Mouse (Mus musculus) midbrain, embryonic 12.5 days (tissue): ENCODE data around the gene Swi5. TPM values are rescaled to one million over a fixed set of nuclear protein-coding genes. Genes with fewer than 3 reads are reported as not detected.

Experiments
- ATAC-seq: fragments of 200-750 bp; cut with Nextera tagmentation; 2 replicates; pipeline ENCODE4 v1.8.0; 2017; ENCODE audit warnings: low read depth, moderate TSS enrichment, moderate library complexity; ENCODE audit not compliant: low FRiP score
- H3K27ac ChIP-seq: fragments of 300-500 bp; sonication (generic); replicated peaks from 2 replicates; pipeline ENCODE4 v1.5.1; 2016; ENCODE audit warnings: mild to moderate bottlenecking
- H3K27me3 ChIP-seq: fragments of 300-500 bp; sonication (generic); 2 replicates; pipeline ENCODE4 v1.6.1; 2016; ENCODE audit warnings: mild to moderate bottlenecking
- H3K36me3 ChIP-seq: fragments of 300-500 bp; sonication (generic); 2 replicates; pipeline ENCODE4 v1.6.1; 2016
- H3K4me1 ChIP-seq: fragments of 300-500 bp; sonication (generic); 2 replicates; pipeline ENCODE4 v1.6.1; 2016
- H3K4me2 ChIP-seq: fragments of 300-500 bp; sonication (generic); replicated peaks from 2 replicates; pipeline ENCODE4 v1.6.1; 2016; ENCODE audit warnings: mild to moderate bottlenecking, moderate library complexity
- H3K4me3 ChIP-seq: fragments of 300-500 bp; sonication (generic); 2 replicates; pipeline ENCODE4 v1.5.1; 2016; ENCODE audit warnings: mild to moderate bottlenecking
- H3K9ac ChIP-seq: fragments of 300-500 bp; sonication (generic); replicated peaks from 2 replicates; pipeline ENCODE4 v1.6.1; 2016; ENCODE audit warnings: mild to moderate bottlenecking, moderate library complexity
- H3K9me3 ChIP-seq: fragments of 300-500 bp; sonication (generic); 2 replicates; pipeline ENCODE4 v1.6.1; 2016; ENCODE audit warnings: mild to moderate bottlenecking
- WGBS: fragments of 180-500 bp; shearing (Covaris S2); methylation state at CpG from one replicate; pipeline ENCODE4 v1.1.7; 2016; 5-methylcytosine and 5-hydroxymethylcytosine counted together
- polyA plus RNA-seq: library from polyadenylated mRNA; unstranded; fragments of >200 nt; fragmentation: Nextera tagmentation; extraction: Ambion mirVana; gene quantifications from 2 replicates; pipeline ENCODE4 v1.2.1, GENCODE M21; 2016

Gene Swi5
- polyA plus RNA-seq, 1 experiment from 2014 or later: 368 TPM

DNA sequence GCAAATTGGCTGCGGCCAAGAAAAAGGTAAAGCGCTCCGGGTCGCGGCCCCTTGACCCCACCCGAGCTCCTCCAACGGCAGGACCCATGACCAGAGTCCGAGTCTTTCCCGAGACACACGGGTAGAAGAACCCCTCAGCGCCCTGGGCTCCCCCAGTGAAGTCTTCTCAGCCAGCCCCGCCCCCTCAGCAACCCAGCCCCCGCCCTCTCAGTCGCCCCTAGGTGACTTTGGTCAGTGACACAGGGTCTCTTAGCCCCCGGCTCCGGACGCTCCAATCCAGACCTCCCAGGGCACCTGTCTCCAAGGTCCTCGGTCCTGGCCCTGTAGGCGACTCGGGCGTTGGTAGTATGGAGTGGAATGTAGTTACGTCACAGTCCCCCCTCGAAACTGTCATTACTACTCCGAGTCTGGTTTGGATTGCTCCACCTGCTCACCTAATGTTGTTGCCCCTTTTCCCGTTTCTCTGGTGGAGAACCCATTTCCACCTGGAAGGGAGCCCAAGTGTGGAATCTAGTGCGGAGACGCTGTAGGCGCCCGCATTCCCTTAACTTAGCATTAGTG, 576 bp upstream of the Swi5 start:
- WGBS: 3% methylated on average over 29 of the region's 29 CpGs
- Histone ChIP-seq H3K27ac (peak overlapping the region; percentile 54), H3K36me3 (peaks cover 36% of the 10 kb centered on the region), H3K9ac (peak overlapping the region; percentile 89), H3K4me2 (peak overlapping the region; percentile 90), H3K4me3 (peak overlapping the region; percentile 86), H3K27me3 (no peaks in the 10 kb centered on the region), H3K9me3 (no peaks in the 10 kb centered on the region), H3K4me1 (peaks cover 20% of the 10 kb centered on the region)
- ATAC-seq: peak; percentile 73

DNA sequence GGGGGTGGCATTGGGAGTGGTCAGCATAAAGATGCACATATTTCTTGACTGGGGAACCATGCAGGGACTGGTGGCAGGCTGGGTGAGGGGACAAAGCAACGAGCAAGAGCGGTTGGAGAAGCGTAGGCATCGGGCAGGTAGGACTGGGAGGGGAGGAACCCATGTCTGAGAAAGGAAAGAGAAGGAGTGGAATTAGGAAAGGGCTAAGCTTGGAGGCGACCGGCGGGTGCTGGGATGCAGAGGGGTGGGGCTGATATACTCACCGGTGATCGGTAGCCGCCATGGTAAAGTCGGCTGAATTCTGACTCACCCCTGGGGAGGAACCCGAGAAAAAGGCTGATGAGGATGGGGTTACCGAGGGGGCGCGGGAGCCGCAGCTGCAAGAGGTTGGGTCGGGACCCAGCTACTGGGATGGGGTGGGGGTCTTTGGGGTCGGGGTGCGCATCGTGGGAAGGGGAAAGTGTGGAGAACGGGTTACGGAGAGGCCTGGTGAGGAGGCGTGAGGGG, 488 bp downstream of the Swi5 start, which contains the start of gene Golga2:
Gene Golga2, plus strand, starts transcription at position 51 of the 507 bp plus-strand sequence.
- Histone ChIP-seq H3K27me3 (no peaks in the 10 kb centered on the region), H3K9ac (peak within 1 kb of the TSS; percentile 91), H3K36me3 (peaks cover 27% of the 10 kb centered on the region), H3K9me3 (no peaks in the 10 kb centered on the region), H3K27ac (peak within 1 kb of the TSS; percentile 75), H3K4me2 (peak within 1 kb of the TSS; percentile 98), H3K4me3 (peak within 1 kb of the TSS; percentile 86), H3K4me1 (peaks cover 20% of the 10 kb centered on the region)
- WGBS: 1% methylated on average over 23 of the region's 23 CpGs
- ATAC-seq: no peak

DNA sequence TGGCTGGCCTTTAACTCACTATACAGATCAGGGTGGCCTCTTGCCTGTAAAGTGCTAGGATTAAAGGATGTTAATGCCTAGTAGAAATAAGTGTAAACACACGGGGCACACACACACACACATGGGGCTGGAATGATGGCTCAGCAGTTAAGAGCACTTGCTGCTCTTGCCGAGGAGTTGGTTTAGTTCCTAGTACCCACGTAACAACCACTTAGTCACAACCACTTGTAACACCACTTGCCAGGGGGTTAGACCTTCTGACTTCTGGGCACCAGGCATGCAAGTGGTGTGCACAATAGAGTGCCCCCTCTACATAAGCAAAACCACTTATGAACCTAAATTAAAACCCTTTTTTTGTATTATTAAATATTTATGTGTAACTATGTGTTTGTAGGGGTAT, 3.9 kb downstream of the Swi5 start:
- H3K9ac ChIP-seq: no peak overlapping the region
- H3K27me3 ChIP-seq: no peaks in the 10 kb centered on the region
- no peak overlapping the region for H3K4me3 ChIP-seq
- H3K36me3 ChIP-seq: peaks cover 52% of the 10 kb centered on the region
- no peaks in the 10 kb centered on the region for H3K9me3 ChIP-seq
- ATAC-seq: no peak
- H3K4me1 ChIP-seq: peaks cover 15% of the 10 kb centered on the region
- 92% methylated on average over 3 of the region's 3 CpGs for WGBS
- H3K4me2 ChIP-seq: no peak overlapping the region
- H3K27ac ChIP-seq: no peak overlapping the region

DNA sequence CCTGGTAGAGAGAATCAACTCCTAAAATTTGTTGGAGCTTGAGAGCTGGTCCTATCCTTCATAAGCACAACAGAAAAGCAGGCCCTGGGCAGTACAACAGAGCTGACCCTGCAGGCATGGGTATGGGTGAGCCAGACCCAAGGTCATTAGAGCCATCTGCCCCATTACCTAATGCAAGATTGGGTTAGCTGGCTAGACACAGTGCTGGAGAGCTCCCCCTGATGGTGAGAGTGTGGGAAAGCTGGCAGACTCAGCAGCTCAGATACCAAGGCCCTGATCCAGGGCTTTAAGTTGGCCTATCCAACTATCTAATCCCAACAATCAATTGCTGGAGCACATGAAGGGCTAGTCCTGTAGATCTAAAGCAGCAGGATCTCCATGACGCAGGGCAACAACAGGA, 5.1 kb downstream of the Swi5 start:
- H3K9ac ChIP-seq: no peak overlapping the region
- H3K4me2 ChIP-seq: no peak overlapping the region
- WGBS: 82% methylated on average over 1 of the region's 1 CpGs
- no peak overlapping the region for H3K4me3 ChIP-seq
- no peaks in the 10 kb centered on the region for H3K27me3 ChIP-seq
- H3K27ac ChIP-seq: no peak overlapping the region
- ATAC-seq: no peak
- no peaks in the 10 kb centered on the region for H3K9me3 ChIP-seq
- H3K4me1 ChIP-seq: peaks cover 11% of the 10 kb centered on the region
- H3K36me3 ChIP-seq: peaks cover 65% of the 10 kb centered on the region

DNA sequence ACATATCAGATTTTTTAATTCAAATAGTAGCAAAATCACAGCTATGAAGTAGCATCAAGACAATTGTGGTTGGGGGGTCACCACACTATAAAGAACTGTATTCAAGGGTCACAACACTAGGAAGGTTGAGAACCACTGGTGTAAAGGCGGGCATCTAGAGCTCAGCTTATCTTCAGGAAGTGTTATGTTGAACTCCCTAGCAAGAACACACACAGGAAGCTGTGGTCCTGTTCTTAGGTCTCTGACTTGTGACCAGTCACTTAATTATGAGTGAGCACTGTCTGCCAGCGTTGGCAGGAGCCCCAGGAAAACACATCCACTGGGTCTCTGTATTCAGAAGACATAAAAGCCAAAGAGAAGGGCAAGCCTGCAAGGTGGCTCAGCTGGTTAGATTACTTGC, 5.6 kb downstream of the Swi5 start:
- no peak overlapping the region for H3K4me3 ChIP-seq
- 94% methylated on average over 2 of the region's 2 CpGs for WGBS
- H3K9ac ChIP-seq: no peak overlapping the region
- peaks cover 11% of the 10 kb centered on the region for H3K4me1 ChIP-seq
- H3K27me3 ChIP-seq: no peaks in the 10 kb centered on the region
- peaks cover 69% of the 10 kb centered on the region for H3K36me3 ChIP-seq
- no peak overlapping the region for H3K27ac ChIP-seq
- no peak for ATAC-seq
- H3K9me3 ChIP-seq: no peaks in the 10 kb centered on the region
- H3K4me2 ChIP-seq: no peak overlapping the region

DNA sequence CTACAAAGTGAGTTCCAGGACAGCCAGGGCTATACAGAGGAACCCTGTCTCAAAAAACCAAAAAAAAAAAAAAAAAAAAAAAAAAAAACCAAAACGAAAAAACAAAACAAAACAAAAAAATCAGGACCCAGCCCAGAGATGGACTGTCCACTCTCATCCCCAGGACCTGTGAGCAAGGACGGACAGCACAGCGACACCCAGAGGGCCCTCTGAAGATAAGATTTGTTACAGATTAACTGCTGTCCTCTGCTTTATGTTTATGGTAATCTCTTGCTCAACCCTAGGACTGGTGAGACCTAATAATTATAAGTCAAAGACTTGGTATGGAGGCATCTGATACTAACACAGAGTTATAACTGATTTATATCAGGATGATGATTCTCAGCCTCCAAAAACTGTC, 12.1 kb downstream of the Swi5 start:
- Histone ChIP-seq H3K36me3 (peaks cover 41% of the 10 kb centered on the region), H3K4me2 (no peak overlapping the region), H3K4me3 (no peak overlapping the region), H3K27ac (no peak overlapping the region), H3K9ac (no peak overlapping the region), H3K27me3 (no peaks in the 10 kb centered on the region), H3K4me1 (no peaks in the 10 kb centered on the region), H3K9me3 (no peaks in the 10 kb centered on the region)
- no peak for ATAC-seq
- WGBS: 84% methylated on average over 3 of the region's 3 CpGs

DNA sequence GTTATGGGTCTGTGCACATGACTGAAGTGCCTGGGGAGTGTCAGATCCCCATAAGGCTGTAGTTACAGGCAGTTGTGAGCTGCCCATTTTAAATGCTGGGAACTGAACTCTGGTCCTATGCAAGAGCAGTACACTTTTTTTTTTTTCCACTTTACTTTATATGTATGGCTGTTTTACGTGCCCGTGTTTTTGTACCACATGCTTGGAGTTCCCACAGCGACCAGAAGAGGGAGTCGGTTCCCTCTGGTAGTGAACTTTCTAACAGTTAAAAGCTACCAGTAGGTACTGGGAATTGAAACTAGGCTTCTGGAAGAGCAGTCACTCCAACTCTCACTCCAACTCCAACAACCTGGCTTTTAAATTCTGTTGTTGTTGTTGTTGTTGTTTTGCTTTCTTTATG, 27.2 kb downstream of the Swi5 start:
- Histone ChIP-seq H3K36me3 (peaks cover 30% of the 10 kb centered on the region), H3K4me2 (no peak overlapping the region), H3K27me3 (no peaks in the 10 kb centered on the region), H3K27ac (no peak overlapping the region), H3K9me3 (no peaks in the 10 kb centered on the region), H3K4me3 (no peak overlapping the region), H3K9ac (no peak overlapping the region), H3K4me1 (peaks cover 16% of the 10 kb centered on the region)
- ATAC-seq: no peak
- 35% methylated on average over 4 of the region's 4 CpGs for WGBS

DNA sequence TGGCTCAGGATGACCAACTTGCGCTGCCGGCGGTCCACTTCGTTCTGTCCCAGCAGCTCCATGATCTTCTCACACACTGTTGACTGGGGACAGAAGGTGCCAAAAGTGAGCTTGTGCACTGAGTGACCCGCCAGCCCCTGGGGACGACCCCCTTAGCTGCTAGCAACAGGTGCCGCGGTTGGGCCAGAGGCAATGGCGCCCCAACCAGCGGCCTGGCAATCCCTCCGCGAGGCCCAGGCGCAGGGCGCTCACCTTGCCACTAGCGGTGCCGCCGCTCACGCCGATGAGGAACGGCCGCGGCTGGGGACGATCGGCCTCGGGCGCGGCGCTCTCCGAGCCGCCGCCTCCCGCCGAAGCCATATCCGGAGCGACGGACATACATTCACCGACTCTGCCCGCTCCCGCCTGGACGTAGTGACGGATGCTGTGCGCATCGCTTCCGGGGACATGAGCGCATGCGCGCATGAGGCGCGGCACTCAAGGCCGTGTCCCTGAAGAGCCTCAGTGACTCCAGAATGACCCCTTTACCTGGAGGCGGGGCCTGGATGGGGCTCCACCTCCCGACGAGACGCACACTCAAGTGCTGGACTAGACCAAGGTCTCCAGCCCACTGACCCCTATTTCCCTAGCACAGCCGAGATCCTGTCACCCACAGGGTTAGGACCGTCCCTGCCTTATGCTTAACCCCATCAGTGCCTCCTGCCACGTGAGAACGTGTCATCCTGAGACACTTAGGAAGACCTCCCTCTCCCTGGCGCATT, 28.0 kb downstream of the Swi5 start, which contains the start of gene Uck1:
Gene Uck1, minus strand, starts transcription at position 503 of the 761 bp plus-strand sequence.
- H3K4me2 ChIP-seq: peak within 1 kb of the TSS; percentile 86
- no peak within 1 kb of the TSS; the same call in 1 of the 2 replicates for H3K27ac ChIP-seq
- peaks cover 31% of the 10 kb centered on the region for H3K36me3 ChIP-seq
- H3K9ac ChIP-seq: peak within 1 kb of the TSS; percentile 86
- peak within 1 kb of the TSS; percentile 70 for H3K4me3 ChIP-seq
- ATAC-seq: peak; percentile 90
- no peaks in the 10 kb centered on the region for H3K9me3 ChIP-seq
- 2% methylated on average over 59 of the region's 59 CpGs for WGBS
- no peaks in the 10 kb centered on the region for H3K27me3 ChIP-seq
- H3K4me1 ChIP-seq: peaks cover 16% of the 10 kb centered on the region

DNA sequence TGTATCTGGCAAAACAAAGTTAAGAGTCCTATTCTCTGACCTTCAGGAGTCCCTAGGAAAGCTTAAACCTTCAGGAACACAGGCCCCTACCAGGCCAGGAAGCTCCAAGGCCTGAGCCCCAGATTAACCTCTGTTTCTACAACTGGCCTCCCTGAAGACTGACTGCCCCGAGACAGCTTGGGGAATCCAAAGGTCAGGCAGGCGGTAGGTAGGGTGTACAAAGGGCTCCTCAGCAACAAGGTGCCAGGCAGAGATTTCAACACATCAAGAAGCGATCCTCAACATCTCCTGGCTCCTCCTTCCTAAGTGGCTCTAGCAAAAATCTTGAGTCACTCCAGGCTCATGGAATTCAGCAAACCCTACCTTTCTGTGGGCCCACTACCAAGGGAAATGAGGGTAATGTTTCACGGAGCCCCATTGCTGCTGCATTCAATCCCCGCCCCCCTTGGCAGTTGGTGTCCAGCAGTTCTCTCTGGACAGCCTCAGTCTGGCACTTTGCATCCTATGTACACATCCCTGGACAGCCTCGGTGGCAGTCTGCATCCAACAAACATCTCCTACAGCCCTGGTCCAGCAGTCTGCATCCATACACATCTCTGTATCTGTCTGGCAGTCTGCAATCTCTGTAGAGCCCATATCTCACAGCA, 28.9 kb downstream of the Swi5 start:
- no peak for ATAC-seq
- Histone ChIP-seq H3K27ac (no peak overlapping the region), H3K9me3 (no peaks in the 10 kb centered on the region), H3K4me1 (peaks cover 16% of the 10 kb centered on the region), H3K36me3 (peaks cover 39% of the 10 kb centered on the region), H3K4me2 (peak overlapping the region; percentile 86), H3K4me3 (peak overlapping the region; percentile 70), H3K9ac (peak overlapping the region; percentile 86; the same call in 1 of the 2 replicates), H3K27me3 (no peaks in the 10 kb centered on the region)
- WGBS: 63% methylated on average over 6 of the region's 6 CpGs

DNA sequence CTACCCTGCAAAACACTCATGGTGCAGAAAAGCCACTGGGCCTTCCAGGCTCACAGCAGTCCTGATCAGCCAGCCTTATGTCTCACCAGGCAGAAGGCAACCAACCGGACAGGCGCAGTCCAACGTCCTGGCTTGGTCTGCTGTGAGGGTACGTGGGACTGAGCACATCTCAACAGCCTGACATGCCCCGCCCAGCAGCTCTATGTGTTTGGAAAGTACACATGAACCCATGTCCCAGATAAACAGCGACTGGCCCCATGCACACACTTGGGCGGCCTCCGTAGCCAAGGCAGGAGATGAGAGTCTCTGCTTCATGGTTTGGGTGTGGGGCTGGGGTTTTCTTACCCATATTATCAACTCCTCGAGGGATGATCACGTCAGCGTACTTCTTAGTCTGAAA, 31.6 kb downstream of the Swi5 start:
- H3K4me1 ChIP-seq: peaks cover 16% of the 10 kb centered on the region
- H3K4me3 ChIP-seq: no peak overlapping the region
- no peak overlapping the region for H3K4me2 ChIP-seq
- no peak for ATAC-seq
- no peak overlapping the region for H3K9ac ChIP-seq
- no peaks in the 10 kb centered on the region for H3K9me3 ChIP-seq
- H3K27me3 ChIP-seq: no peaks in the 10 kb centered on the region
- WGBS: 94% methylated on average over 11 of the region's 11 CpGs
- H3K27ac ChIP-seq: no peak overlapping the region
- H3K36me3 ChIP-seq: peaks cover 66% of the 10 kb centered on the region

DNA sequence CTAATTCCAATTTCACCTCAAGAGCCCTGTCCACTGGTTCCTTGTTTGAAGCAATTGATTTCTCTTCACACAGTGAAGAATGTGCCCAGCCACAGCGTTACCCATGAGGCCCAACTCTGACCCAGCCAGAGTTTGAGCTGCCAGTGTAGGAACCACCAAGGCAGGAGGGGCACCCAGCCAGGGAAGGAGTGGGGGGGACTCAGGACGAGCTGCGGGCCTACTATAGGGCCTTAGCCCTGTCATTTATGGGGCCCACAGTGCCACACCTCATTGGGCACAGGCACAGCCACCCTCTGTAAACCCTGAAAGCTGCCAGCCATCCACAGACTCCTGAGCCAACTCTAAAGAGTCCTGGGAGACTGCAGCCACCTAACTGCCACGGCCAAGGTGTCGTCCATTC, 33.3 kb downstream of the Swi5 start:
- no peaks in the 10 kb centered on the region for H3K27me3 ChIP-seq
- no peak overlapping the region for H3K4me3 ChIP-seq
- H3K4me1 ChIP-seq: peaks cover 11% of the 10 kb centered on the region
- no peak for ATAC-seq
- H3K9ac ChIP-seq: no peak overlapping the region
- H3K27ac ChIP-seq: no peak overlapping the region
- H3K9me3 ChIP-seq: no peaks in the 10 kb centered on the region
- H3K4me2 ChIP-seq: no peak overlapping the region
- peaks cover 83% of the 10 kb centered on the region for H3K36me3 ChIP-seq
- WGBS: 94% methylated on average over 5 of the region's 5 CpGs

DNA sequence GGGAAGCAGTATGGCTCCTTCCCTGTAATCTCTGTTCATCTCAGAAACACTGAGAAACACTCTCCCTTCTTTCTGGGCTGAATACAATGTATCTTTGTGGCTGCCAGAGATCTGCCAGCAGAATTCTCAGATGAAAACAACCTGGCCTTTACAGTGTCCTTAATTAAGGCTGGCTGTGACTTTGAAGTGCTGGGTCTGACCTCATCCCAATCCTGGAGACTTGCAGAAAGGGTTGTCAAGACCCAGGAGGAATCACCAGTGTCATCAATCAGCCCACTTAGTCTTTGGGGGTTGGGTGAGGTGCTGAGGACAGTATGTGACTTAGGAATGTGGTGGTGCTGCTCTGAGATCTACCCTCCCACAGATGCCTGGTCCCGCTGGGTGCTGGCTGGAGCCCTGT, 34.5 kb downstream of the Swi5 start:
- Histone ChIP-seq H3K9ac (no peak overlapping the region), H3K4me1 (no peaks in the 10 kb centered on the region), H3K4me3 (no peak overlapping the region), H3K36me3 (peaks cover 90% of the 10 kb centered on the region), H3K27ac (no peak overlapping the region), H3K4me2 (no peak overlapping the region), H3K9me3 (no peaks in the 10 kb centered on the region), H3K27me3 (no peaks in the 10 kb centered on the region)
- WGBS: 93% methylated on average over 1 of the region's 1 CpGs
- ATAC-seq: no peak
